Mouse (Mus musculus) megakaryocyte, embryonic 14.5 days (primary cell): ENCODE results near the gene Dock7.

Experiments used
- FLI1 ChIP-seq: IDR thresholded peaks from 2 replicates; pipeline ENCODE4 v1.6.1; 2012; ENCODE audit warnings: low read length, inconsistent platforms, mixed read lengths
- GATA1 ChIP-seq: IDR thresholded peaks from 3 replicates; pipeline ENCODE4 v1.6.1; 2012; ENCODE audit warnings: mixed read lengths, low read length, inconsistent platforms, borderline replicate concordance

DNA sequence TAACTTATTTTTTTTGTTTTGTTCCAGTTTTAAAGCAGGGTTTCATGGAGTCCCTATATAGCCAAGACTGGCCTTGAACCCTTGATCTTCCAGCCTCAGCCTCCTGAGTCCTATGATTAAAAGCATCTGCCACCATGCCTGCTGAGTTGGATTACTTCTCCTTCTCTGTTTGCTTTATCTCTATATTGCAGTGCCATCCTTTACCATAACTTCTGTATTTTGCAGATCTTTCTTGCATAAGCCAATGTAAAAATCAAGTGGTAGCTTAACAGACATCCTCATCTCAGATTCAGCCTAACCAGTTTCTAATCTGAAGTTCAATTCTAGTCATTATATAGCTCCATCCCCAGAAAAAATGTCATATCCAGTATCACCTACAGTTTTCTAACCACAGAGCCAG, 170.2 kb downstream of the Dock7 start:
- TF ChIP-seq GATA1 (no peak), FLI1 (no peak)
